Mouse (Mus musculus): ENCODE results near the gene Lpp.

DNA sequence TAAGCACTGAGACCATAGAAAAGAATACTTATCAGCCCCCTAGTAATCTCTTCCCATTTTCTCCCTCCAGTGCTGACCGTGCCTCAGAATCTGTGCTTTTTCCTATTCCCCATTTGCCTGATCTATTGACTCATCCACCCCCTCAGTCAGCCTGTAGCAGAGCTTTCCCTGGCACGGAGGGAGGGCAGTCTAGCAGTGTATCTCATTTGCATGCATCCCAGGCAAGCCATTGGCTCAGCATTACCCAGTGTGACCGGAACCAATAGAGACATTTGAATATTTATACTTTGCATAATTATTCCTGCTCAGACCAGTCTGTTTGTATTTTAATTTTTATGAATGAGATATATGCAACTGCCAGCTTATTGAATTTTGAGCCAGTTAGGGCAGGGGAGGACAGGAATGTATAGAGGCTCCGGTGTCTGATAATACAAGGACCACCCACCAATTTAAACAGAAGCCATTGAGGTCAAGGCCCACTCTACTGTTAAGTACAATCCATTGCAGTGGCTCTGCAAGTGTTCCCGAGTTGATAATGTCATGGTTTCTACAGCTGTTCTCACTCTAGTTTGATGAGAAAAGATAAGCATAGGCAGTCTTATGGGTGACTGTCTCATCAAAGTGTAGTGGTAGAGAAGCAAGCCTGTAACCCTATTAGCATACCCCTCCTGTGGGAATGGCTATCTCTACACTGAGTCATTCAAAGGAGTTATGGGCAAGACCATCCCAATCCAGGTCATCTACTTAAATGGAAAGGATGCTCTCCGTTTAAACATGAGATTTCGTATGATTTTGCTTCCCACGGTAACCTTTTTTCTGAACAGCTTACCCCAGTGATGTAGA lies 385.3 kb downstream of the Lpp start:
- TF ChIP-seq CTCF (IDR thresholded peaks at IDR 0.05; ENCODE audit: control insufficient read depth, insufficient read depth, low read length) (no peak), POLR2A (IDR thresholded peaks at IDR 0.05; ENCODE audit: borderline replicate concordance, control insufficient read depth, low read depth, low read length) (no peak)
